Mouse (Mus musculus) kidney, postnatal 4 days (tissue): ENCODE measurements around the gene Rps25.

ENCODE experiments used
- DNase-seq, 2 experiments: peaks; one replicate each; pipeline ENCODE4 v3.0.0; 2021; ENCODE audit warnings: mixed read lengths in 2 of 2

The Rps25 gene

DNA sequence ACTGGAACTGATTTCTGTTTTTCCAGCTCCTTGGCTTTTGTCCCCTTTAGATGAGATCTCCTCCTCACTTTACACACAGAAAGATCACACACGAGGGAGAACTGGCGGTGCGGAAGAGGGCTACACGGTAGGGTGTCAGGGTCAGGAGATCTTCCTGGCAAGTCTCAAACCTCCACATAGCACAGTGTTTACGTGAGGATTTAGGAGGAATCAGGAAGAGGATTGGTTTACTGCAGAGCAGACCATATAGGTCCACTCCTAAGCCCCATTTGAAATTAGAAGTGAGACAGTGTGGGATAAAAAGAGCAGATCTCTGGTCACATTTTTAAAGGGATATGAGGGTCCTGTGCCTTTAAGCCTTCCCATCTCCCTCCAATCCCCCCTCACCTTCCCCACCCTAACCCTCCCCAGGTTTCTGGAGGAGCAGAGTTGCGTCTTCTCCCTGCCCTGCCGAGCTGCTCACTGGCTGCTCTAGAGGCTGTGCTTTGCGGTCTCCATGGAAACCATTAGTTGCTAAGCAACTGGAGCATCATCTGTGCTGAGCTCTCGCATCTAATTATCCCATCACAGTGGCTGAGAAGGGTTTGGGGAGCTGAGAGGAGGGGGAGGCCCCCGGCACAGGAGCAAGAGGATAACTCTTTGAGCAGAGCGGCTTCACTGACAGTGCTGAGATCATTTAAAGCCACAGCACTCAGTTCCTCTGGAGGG is 50.2 kb downstream of the Rps25 start:
- peak; percentile 41 to 63 for DNase-seq
